Mouse (Mus musculus) hindbrain, embryonic 14.5 days (tissue): Measurements from ENCODE around the gene Cyp2d10. TPM values are rescaled to one million over a fixed set of nuclear protein-coding genes. Genes with fewer than 3 reads are reported as not detected.

Experiments
- ATAC-seq: fragments of 200-750 bp; cut with Nextera tagmentation; 2 replicates; pipeline ENCODE4 v1.8.0; 2017; ENCODE audit warnings: moderate number of reproducible peaks, mild to moderate bottlenecking, moderate TSS enrichment, moderate library complexity; ENCODE audit not compliant: low FRiP score
- DNase-seq: peaks from one replicate; pipeline ENCODE4 v3.0.0-alpha.2; 2015; ENCODE audit warnings: low spot score
- H3K27ac ChIP-seq: fragments of 300-500 bp; sonication (generic); 2 replicates; pipeline ENCODE4 v1.5.1; 2014; ENCODE audit warnings: mild to moderate bottlenecking, moderate library complexity
- H3K27me3 ChIP-seq: fragments of 300-500 bp; sonication (generic); 2 replicates; pipeline ENCODE4 v1.6.1; 2014; ENCODE audit warnings: mild to moderate bottlenecking, low read length, mixed read lengths; ENCODE audit not compliant: control insufficient read depth, insufficient read depth
- H3K36me3 ChIP-seq: fragments of 300-500 bp; sonication (generic); replicated peaks from 2 replicates; pipeline ENCODE4 v1.6.1; 2014; ENCODE audit not compliant: control insufficient read depth, insufficient read depth
- H3K4me1 ChIP-seq: fragments of 300-500 bp; sonication (generic); replicated peaks from 2 replicates; pipeline ENCODE4 v1.6.1; 2014; ENCODE audit warnings: antibody characterized with exemption, low read length, mixed read lengths; ENCODE audit not compliant: control insufficient read depth, insufficient read depth
- H3K4me2 ChIP-seq: fragments of 300-500 bp; sonication (generic); replicated peaks from 2 replicates; pipeline ENCODE4 v1.6.1; 2014; ENCODE audit warnings: mild to moderate bottlenecking, moderate library complexity
- H3K4me3 ChIP-seq: fragments of 300-500 bp; sonication (generic); replicated peaks from 2 replicates; pipeline ENCODE4 v1.5.1; 2014; ENCODE audit warnings: mild to moderate bottlenecking, low read length
- H3K9ac ChIP-seq: fragments of 300-500 bp; sonication (generic); 2 replicates; pipeline ENCODE4 v1.6.1; 2014
- H3K9me3 ChIP-seq: fragments of 300-500 bp; sonication (generic); 2 replicates; pipeline ENCODE4 v1.6.1; 2016; ENCODE audit warnings: low read length; ENCODE audit not compliant: control insufficient read depth
- WGBS: fragments of 180-500 bp; shearing (Covaris S2); extraction: QIAGEN DNeasy Blood & Tissue Kit; methylation state at CpG from one replicate; pipeline ENCODE4 v1.1.7; 2014; 5-methylcytosine and 5-hydroxymethylcytosine counted together
- microRNA-seq: library from miRNA; unstranded; fragments of <30 nt; microRNA quantifications from one replicate; pipeline ENCODE4, GENCODE M21; 2016
- polyA plus RNA-seq: library from polyadenylated mRNA; unstranded; fragments of >200 nt; fragmentation: Nextera tagmentation; extraction: Ambion mirVana; gene quantifications from 2 replicates; pipeline ENCODE4 v1.2.1, GENCODE M21; 2014

Cyp2d10 gene
- polyA plus RNA-seq, 1 experiment from 2014 or later, result not detected

- Histone ChIP-seq H3K4me2 (peak within 1 kb of the TSS; percentile 81), H3K4me3 (peak within 1 kb of the TSS; percentile 80), H3K4me1 (peaks cover 18% of the 10 kb centered on the region), H3K9ac (peak within 1 kb of the TSS; percentile 95), H3K27me3 (no peaks in the 10 kb centered on the region), H3K36me3 (peaks cover 17% of the 10 kb centered on the region), H3K9me3 (no peaks in the 10 kb centered on the region), H3K27ac (peak within 1 kb of the TSS; percentile 85)
- peak; percentile 98 for ATAC-seq
- DNase-seq, result peak; percentile 97
- WGBS, result 2% methylated on average over 57 of the region's 57 CpGs
Measured at GRCm38 (mm10) chr15:82354126-82354945, 52.7 kb downstream of the Cyp2d10 start, which contains the start of gene Ndufa6. Gene Ndufa6 (minus strand): TSS chr15:82354322.

GRCm38 (mm10) chr15:82353745-82354113 lies 53.3 kb downstream of the Cyp2d10 start:
- H3K27me3 ChIP-seq, result no peaks in the 10 kb centered on the region
- WGBS, result under 1% methylated on average over 23 of the region's 23 CpGs
- H3K4me3 ChIP-seq, result peak overlapping the region; percentile 80
- no peaks in the 10 kb centered on the region for H3K9me3 ChIP-seq
- H3K36me3 ChIP-seq, result peaks cover 23% of the 10 kb centered on the region
- ATAC-seq, result no peak; the same call in 1 of the 2 replicates
- H3K27ac ChIP-seq, result peak overlapping the region; percentile 85
- peak overlapping the region; percentile 68 for H3K4me2 ChIP-seq
- H3K9ac ChIP-seq, result peak overlapping the region; percentile 95
- DNase-seq, result no peak
- H3K4me1 ChIP-seq, result peaks cover 18% of the 10 kb centered on the region

DNA sequence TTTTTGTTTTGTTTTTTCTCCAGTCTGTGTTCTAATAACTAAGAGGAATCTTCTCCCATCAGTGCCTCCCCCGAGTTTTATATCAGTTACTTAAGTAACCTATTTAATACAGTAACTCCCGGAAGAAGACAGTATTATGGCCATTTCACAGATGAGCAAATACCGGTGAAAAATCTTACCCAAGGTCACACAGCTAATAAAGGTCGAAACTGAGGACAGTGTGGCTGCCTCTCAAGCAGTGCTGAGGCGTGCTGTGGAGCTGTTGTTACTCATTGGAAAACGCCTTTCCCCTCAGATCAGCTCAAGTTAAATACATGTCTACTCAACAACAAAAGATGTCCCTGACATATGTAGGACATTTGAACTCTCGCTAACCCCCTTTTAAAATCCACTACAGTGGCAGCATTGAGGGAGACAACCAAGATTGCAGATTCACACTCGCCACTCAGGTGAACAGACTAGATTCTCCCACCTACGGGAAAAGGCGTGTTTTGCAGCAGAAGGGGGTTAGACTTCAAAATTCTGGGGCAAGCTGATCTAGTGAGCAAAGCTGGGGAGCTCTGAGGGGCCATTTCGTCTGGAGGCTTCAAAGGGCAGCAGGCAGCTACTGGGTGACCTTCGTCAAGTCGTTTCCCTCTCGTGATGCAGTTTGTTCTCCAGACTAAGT lies 53.8 kb downstream of the Cyp2d10 start:
- DNase-seq (no peak), ATAC-seq (no peak)
- Histone ChIP-seq H3K9me3 (no peaks in the 10 kb centered on the region), H3K27ac (peak overlapping the region; percentile 85), H3K4me2 (peak overlapping the region; percentile 68), H3K4me1 (peaks cover 18% of the 10 kb centered on the region), H3K9ac (peak overlapping the region; percentile 95), H3K27me3 (no peaks in the 10 kb centered on the region), H3K4me3 (peak overlapping the region; percentile 80), H3K36me3 (peaks cover 28% of the 10 kb centered on the region)
- WGBS, result 34% methylated on average over 14 of the region's 14 CpGs

Small RNAs within 50 kb of the gene (microRNA-seq; reads per million reads assigned to microRNA genes)
- gene Gm25990 (not detected), gene Gm27331 (not detected), gene Gm27622 (not detected), gene Mir7684 (not detected)

Other genes with a start within 250 kb of the Cyp2d10 start
- 3.4 and 6.3 TPM in 2 replicates for gene Shisa8, start 194.4 kb downstream of the Cyp2d10 start, polyA plus RNA-seq
- gene Tnfrsf13c, start 182.8 kb downstream of the Cyp2d10 start, polyA plus RNA-seq, result 0.51 and 0.68 TPM in 2 replicates
- 17.0 and 18.0 TPM in 2 replicates for gene Cenpm, start 162.4 kb downstream of the Cyp2d10 start, polyA plus RNA-seq
- gene 1500009C09Rik, start 154.8 kb downstream of the Cyp2d10 start, polyA plus RNA-seq, result 10.2 and 13.2 TPM in 2 replicates
- gene Sept3, start 132.3 kb downstream of the Cyp2d10 start, polyA plus RNA-seq, result 375 and 410 TPM in 2 replicates
- 0.17 and 0.29 TPM in 2 replicates for gene Wbp2nl, start 108.2 kb downstream of the Cyp2d10 start, polyA plus RNA-seq
- 32.1 and 38.7 TPM in 2 replicates for gene Naga, start 68.3 kb downstream of the Cyp2d10 start, polyA plus RNA-seq
- gene Pheta2, start 68.3 kb downstream of the Cyp2d10 start, polyA plus RNA-seq, result 1.5 and 1.8 TPM in 2 replicates
- 349 and 367 TPM in 2 replicates for gene Smdt1, start 68.2 kb downstream of the Cyp2d10 start, polyA plus RNA-seq
- 383 and 445 TPM in 2 replicates for gene Ndufa6, start 52.9 kb downstream of the Cyp2d10 start, polyA plus RNA-seq
- 2.3 and 2.5 TPM in 2 replicates for gene Cyp2d22, start 26.9 kb downstream of the Cyp2d10 start, polyA plus RNA-seq
- not detected in 2 replicates for gene Cyp2d11, start 13.2 kb downstream of the Cyp2d10 start, polyA plus RNA-seq
- gene Cyp2d9, start 26.2 kb upstream of the Cyp2d10 start, polyA plus RNA-seq, result not detected in 2 replicates
- not detected in 2 replicates for gene Cyp2d12, start 147.9 kb upstream of the Cyp2d10 start, polyA plus RNA-seq
- gene Cyp2d34, start 213.8 kb upstream of the Cyp2d10 start, polyA plus RNA-seq, result not detected in 2 replicates